Mouse (Mus musculus): Measurements from ENCODE around the gene Dyrk1a.

Dyrk1a gene

DNA sequence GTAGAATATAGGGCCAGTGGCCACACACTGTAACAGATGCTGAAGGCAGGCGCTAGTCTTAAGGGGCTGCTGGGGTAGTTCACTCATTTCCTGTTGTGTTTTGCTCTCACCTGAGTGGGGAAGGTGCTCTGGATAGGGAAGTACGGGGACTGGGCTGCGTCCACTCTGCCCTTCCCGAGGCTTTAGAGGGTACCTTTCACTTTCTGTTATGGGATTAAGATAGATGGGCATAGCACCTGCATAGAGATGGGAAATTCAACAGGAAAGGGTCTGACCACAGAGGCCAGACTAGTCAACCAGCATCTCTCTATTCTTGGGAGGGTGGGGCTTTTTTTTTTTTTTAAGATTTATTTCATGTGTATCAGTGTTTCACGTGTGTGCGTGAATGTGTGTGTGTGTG, 19.2 kb downstream of the Dyrk1a start:
- no peak for DNase-seq (ENCODE audit: inconsistent age in 2 of 2, low spot score in 1 of 2)

DNA sequence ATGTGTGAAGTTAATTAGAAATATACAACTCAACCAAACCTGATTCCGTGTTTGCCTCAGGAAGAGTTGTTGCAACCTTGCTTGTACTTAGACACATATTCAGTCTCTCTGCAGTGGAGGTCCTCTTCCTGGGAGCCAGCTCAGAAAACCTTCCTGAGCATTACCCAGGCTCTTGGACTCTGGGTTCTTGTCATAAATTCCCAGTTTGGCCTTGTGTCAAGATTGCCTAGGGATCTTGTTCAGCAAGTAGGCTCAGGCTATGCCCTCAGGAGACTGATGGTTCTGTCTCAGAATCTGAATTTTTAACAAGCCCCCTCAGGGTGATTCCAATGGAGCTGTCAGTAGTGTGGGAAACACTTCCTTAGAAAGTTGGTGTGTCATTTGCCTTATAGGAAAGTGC, 19.8 kb downstream of the Dyrk1a start:
- DNase-seq (ENCODE audit: inconsistent age in 2 of 2, low spot score in 1 of 2) = peak in 1 of 2 experiments; percentile 71

DNA sequence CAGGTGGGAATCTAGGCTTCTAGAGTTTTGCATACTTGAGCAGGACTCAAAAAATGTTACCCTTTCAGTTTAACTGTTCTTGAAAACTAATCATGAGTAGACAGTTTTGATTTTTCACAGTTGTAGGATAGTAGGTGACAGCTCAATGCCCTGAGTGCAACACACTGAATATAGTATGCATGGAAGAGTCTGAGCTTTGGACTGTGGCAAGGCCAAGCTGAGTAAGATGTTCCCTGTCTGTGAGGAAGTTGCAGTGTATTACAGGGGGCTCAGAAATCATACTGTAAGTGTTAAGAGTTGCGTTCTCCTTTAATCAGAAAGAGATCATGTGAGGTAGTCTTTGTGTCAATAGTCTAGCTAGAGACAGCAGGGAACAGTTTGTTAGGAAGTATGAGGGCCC, 20.4 kb downstream of the Dyrk1a start:
- no peak for DNase-seq (ENCODE audit: inconsistent age in 2 of 2, low spot score in 1 of 2)

DNA sequence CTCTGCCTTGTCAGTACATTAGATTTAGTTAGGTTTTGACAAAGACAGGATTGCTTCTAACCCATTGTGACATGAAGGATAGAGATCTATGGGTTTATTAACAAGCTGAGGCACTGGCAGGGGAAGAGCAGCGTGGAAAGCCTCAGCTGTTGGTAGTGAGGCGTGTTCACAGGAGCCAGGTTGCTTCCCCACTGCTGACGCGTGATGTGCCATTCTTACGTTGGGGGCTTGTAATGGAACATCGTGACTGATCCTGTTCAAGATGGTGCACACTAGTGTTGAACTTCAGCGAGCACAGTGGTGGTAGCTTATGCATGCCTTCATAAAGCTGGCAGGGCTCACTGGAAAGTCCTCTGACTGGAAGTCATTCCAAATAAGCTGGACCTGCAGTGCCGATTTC, 21.2 kb downstream of the Dyrk1a start:
- DNase-seq (ENCODE audit: inconsistent age in 2 of 2, low spot score in 1 of 2) = no peak

DNA sequence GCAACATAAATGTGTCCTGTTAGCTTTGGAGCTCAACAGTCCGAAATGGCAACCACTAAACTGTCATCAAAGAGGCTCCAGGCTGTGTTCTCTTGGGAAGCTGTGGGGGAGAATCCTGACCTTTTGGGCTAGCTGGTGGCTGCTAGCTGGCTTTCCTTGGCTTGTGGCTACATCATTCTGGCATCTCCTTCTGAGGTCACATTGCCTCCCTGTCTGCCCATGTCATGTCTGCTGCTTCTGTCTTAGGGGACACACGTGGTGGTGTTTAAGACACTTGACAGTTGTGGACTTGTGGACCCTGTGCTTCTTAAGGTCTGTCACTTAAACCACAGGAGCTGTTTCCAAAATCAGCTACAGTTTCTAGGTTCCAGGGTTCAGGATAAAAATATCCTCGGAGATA, 21.7 kb downstream of the Dyrk1a start:
- no peak for DNase-seq (ENCODE audit: inconsistent age in 2 of 2, low spot score in 1 of 2)

DNA sequence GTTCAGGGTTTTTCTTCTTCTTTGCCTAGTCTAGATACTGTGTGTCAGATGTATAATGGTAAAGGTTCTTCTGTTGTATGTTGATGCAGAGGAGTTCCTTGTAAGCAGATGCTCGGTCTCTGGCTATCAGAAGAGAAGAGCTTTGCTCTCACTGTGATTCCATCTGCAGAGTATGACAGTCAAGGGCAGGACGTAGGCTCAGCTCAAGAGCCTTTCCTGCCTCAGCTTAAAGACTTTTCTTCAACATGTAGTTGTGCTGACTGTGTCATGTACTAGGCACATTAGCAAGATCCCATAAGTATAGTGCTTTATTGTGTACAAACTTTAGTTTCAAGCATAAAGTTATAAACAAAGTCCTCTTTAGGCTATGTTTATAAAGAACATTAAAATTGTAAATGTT, 26.8 kb downstream of the Dyrk1a start:
- DNase-seq (ENCODE audit: inconsistent age in 2 of 2, low spot score in 1 of 2) = no peak

DNA sequence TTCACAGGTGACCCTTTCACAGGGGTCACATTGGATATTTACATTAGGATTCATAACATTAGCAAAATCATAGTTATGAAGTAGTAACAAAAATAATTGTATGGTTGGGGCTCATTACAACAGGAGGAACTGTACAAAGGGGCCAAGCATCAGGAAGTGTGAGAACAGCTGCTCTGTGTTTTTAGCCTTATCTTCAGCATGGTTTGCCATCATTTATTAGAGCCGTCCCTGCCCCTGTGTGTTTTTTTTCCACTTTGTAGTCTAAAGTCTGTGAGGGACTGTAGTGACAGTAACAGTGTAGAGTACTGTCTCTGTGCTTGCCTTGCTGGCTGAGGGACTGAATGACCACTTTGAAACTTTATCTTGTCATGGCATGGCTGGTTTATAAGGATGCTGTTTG, 27.8 kb downstream of the Dyrk1a start:
- no peak for DNase-seq (ENCODE audit: inconsistent age in 2 of 2, low spot score in 1 of 2)

DNA sequence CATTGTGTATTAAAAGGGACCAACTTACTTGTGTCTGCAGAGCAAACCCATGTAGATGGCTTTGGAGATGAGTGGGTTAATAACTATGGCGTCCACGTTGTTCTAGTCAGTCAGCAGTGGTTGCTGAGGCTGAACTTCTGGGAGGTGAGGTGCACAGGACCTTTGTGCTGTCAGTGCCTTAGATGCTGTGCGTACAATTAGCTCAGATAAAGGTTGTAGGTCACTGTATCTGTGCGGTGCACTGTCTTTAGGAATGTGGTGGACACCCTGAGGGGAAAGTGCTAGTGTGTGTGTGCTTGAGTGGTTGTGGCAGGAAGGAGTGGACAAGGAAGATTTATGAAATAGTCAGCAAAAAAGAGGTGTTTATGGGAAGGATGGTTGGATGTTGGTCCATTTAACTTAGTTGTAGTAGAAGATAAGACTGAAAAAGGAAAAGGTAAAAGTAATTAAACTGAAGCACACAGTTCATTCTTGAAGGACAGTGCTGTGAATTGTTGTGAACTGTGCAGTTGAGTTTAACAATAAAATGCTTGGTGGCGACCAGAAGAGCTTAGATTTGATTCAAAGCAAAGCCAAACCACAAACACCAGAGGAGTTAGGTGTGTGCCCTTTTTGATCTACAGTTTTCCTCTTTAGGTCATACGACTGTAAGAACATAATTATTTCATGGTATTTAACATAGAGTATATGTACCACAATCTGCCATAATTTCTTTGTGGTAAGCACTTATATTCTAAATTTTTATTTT, 30.3 kb downstream of the Dyrk1a start:
- no peak for DNase-seq (ENCODE audit: inconsistent age in 2 of 2, low spot score in 1 of 2)

DNA sequence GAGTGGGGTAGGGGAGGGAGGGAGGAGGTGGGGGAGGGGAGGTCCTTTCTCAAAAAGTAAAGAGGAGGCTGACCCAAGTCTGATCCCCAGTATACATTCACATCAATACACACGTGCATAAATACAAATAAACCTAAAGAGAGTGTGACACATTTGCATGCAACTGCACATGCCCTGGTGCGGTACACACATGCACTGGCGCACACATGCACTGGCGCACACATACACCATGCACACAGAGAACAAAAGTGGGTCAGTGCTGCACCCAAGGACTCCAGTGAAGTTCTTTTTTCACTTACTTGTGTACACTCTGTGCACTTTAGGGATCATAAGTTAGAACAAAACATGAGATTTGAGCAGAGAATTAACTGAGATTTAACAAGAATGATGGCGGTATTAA, 31.3 kb downstream of the Dyrk1a start:
- no peak for DNase-seq (ENCODE audit: inconsistent age in 2 of 2, low spot score in 1 of 2)

DNA sequence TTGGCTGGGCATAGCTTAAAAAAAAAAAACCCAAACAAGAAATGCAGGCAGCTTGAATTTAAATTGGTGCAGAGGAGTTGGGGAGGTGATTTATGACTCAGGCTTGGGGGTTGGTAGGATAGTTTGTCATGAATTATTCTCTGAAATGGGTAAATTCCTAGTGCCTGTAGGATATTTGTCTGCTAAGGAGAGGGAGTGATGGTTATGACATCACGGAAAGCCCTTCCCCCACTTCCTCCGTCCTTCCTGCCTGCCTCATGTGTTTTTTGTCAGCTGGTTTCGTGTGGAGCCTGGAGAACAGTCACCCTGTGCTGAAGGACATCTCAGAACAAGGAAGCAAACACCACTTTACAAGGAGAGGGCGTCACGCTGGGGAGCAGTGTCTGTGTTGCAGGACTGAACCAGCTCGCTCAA, 31.7 kb downstream of the Dyrk1a start:
- DNase-seq (ENCODE audit: inconsistent age in 2 of 2, low spot score in 1 of 2) = peak; percentile 73 to 92

DNA sequence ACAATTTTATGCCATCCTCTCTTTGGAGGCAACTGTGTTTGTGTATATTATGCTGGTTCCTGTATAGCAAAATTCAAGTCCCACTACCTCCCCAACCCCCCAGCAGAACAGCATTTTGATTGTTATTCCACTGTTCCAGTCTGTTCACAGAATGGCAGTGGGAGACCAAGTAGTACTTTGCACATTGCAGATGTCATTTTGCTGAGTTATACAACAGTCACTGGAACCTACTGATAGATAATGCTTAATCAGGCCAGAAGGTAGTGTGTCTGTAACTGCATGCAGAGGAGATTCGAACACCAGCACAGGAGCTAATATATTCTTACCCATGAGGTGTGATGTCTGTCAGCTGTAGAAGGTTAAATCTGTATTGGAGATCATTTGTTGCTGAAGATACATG, 32.4 kb downstream of the Dyrk1a start:
- DNase-seq (ENCODE audit: inconsistent age in 2 of 2, low spot score in 1 of 2) = no peak

DNA sequence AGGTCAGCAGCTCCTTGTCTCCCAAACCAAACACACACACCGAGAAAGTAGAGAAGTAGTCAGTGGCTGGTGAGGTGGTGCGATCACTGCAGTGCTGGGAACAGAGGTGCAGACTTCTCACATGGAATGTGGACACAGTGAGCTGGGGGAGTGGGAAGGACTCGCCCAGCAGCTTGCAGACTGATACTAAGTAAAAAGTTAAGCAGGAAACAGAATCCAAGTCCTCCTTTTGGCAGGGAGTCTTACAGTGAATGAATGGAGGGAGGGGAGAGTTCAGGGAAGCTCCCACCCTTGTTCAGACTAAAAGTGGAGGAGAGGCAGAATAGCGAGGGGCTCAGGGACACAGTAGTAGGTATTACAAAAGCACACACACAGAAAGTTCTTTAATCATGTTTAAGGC, 32.9 kb downstream of the Dyrk1a start:
- DNase-seq (ENCODE audit: inconsistent age in 2 of 2, low spot score in 1 of 2) = no peak

DNA sequence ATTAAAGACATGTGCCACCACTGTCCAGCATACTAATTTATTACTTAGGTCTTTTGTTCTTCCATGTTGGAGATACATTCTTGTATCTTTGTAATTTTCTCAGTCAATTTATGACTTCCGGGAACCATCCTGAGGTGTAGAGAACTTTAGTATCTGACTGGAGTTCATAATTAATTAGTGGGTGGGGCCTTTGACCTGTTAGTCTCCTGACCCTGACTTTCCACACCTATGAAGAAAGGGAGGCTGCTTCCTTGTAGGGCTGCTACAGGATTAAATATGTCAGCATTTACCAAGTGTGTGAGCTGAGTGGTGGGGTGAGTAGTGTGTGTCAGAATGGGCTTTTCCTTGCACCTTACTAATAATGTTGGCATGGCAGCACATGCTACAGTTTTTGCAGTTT, 36.4 kb downstream of the Dyrk1a start:
- peak in 1 of 2 experiments; percentile 24 for DNase-seq (ENCODE audit: inconsistent age in 2 of 2, low spot score in 1 of 2)

DNA sequence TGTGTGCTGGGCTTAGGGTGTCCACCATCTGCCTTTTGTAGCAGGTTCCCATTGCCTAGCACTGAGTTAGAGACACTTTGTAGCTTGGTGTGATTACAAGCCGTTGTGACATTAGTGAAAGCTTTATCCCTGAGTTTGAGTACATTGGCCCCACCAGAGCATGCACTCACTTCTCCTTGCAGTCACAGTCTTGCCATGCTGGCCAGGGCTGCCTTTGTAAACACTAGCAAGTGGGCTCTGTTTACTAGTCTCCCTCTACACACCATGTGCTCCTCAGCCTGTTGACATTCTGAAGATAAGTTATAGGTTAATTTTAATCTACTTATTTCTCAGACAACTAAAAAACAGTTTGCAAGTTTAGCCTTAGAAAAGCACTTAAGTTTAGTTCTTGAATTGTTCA, 37.7 kb downstream of the Dyrk1a start:
- DNase-seq (ENCODE audit: inconsistent age in 2 of 2, low spot score in 1 of 2) = no peak

DNA sequence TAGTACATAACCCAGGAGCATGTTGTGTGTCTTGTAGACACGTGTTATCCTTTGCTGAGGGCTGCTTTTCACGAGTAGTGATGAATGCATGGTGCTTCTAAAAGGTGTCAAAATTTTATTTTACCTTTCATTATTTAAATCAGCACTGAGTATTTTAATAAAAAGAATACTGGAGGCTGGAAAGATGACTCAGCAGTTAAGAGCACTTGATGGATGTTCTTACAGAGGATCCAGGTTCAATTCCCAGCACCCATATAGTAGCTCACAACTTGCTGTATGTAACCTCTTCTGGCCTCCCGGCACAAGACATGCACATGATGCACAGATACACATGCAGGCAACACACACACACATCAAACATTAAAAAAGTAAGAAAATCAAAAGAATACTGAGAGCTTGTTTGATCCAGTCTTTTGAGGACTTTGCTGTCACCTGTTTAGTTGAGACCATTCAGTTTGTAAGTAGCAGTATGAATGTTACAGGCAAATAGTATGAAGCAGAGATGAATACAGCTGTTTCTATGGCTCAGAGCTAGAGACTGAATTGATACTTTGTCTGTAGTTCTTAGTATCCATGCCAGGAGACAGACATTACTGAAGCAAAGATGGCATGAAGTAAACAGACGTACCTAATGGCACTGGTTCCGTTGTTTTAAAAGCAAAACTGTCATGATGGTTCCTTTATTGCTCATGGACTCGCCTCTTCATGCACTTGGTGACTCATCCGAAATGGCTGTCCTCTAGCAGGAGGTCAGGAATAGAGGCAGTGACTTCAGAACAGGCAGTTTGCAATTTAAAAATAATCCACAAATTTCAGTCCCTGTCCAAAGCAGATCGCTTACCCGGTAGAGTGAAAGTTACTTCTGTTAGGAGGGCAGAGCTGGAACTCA, 39.1 kb downstream of the Dyrk1a start:
- DNase-seq (ENCODE audit: inconsistent age in 2 of 2, low spot score in 1 of 2) = peak; percentile 48 to 85

DNA sequence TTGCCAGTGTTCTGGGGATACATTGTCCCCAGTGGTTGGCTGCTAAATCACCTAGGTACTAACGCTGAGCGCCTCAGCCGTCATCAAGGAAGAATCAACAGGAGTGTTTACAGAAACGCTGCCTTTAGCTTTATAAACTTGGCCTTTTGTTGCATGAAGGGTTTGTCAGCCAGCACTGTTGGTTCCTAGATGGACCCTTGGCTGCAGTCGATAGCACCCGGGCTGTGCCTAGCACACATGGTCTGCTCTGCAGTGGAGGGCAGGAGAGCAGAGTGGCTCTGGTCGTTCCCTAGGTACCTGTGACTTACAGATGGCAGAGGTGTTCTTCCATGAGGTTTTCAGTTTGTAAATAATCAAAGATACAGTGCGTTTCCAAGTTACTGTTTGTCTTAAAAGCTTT, 42.8 kb downstream of the Dyrk1a start:
- DNase-seq (ENCODE audit: inconsistent age in 2 of 2, low spot score in 1 of 2) = no peak

DNA sequence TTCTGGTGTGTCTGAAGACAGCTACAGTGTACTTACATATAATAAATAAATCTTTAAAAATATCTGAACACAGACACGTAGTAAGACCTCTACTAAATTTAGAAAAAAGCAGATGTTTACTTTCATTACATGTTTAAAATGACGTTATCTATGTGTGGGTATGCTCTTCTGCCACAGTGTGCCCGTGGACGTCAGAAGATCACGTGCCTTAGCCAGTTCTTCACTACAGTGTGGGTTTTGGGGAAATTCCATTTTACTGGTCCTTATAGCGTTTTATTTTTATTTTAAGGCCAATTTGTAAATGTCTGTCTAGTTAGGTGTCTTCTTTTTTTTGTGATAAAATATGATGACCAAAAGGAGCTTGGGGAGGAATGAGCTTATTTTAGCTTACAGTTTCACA, 47.4 kb downstream of the Dyrk1a start:
- no peak for DNase-seq (ENCODE audit: inconsistent age in 2 of 2, low spot score in 1 of 2)

DNA sequence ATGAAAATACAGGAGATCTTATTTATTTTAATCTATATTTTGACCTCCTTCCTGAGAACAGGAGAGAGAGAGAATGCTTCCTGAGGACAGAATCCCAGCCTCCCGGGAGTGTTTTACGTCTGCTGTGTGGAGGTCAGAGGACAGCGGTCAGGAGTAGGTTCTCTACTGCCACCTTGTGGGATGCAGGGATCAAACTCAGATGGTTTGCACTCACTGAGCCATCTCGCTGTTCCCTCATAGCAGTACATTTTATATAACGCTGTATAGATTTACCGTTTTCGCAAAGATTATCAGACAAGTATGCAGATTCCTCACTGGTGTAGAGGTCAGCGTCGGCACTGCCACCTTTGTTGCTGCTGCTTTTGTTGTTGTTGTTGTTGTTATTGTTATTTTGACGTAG, 48.7 kb downstream of the Dyrk1a start:
- DNase-seq (ENCODE audit: inconsistent age in 2 of 2, low spot score in 1 of 2) = peak; percentile 69 to 91

DNA sequence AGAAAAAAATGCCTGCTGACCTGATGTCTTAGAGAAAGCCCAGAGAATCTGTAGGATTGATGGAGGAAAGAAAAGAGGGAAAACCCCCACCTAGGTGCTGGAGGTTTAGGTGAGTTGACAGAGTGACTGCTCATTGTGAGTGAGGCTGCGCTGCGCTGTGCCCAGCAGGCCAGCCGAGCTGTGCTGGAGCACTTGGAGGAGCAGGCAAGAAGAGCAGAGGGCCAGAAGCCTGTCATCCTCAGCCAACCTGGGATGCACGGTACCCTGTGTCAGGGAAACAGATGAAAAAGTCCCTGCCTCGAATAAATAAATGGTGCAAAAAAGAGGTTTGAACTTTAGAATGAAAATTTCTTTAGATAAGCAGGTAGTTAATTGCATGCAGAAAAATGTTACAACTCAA, 49.5 kb downstream of the Dyrk1a start:
- no peak for DNase-seq (ENCODE audit: inconsistent age in 2 of 2, low spot score in 1 of 2)

DNA sequence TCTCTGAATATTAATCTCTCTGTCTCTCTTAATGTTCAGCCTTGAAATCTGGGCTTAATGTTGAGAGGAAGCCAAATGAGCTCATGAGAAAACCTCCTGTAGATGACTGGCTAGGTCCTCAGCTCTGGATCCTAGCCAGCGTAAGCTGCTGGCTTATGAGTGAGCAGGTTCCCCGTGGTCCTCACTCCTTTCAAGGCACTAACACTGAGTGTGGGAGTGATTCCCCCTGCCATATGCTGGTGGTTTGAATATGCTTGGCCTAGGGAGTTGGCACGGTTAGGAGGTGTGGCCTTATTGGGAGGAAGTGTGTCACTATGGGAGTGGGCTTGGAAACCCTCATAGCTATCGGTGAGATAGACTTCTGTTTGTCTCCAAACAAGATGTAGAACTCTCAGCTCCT, 55.1 kb downstream of the Dyrk1a start:
- DNase-seq (ENCODE audit: inconsistent age in 2 of 2, low spot score in 1 of 2) = peak; percentile 81 to 87

DNA sequence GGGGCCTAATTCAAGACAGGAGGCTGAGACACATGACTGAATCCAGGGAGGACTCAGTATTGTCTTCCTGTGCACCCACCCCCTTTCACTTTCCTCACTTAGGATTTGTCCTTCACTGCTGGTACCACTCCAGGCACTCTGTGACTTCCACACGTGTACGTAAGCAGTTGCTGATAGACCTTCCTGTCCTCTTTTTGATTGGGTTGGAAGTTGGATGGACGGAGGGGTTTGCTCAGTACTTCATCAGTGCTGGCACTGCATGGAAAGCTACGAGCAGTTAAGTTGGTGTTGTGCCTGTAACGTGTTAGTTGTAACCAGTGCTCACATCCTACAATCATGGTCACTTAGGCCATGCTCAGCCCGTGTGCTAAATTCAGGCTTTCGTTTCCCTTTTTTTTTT, 55.8 kb downstream of the Dyrk1a start:
- DNase-seq (ENCODE audit: inconsistent age in 2 of 2, low spot score in 1 of 2) = peak in 1 of 2 experiments; percentile 76

DNA sequence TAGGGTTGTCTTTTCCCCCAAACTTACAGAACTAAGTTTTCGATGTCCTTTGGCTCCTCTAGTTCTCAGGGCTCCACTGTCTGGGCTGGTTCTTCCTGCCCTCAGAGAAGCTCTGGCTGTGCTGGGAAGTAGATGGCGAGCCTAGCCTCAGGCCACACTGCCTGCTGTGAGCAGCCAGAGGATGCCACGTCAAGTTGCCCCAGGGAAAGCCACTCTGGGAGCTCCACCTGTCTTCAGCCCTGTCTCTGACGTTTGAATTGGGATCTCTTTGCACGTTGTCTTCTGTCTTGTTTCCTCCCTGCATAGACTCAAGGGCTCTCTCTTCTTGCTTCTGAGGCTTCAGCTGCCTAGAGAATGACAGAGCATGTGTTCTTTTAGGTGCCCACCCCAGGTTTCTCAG, 57.9 kb downstream of the Dyrk1a start:
- no peak for DNase-seq (ENCODE audit: inconsistent age in 2 of 2, low spot score in 1 of 2)

Measured in adrenal gland, adult (tissue).